Mouse (Mus musculus) layer of hippocampus, postnatal 25 days (tissue): ENCODE data around the gene Fam71f2. TPM values are rescaled to one million over a fixed set of nuclear protein-coding genes. Genes with fewer than 3 reads are reported as not detected.
A peak's percentile ranks its signal among the peaks of the same experiment; 100 is the strongest.

ENCODE experiments used
- DNase-seq, 2 experiments: peaks; one replicate each; pipeline ENCODE4 v3.0.0; 2022; ENCODE audit warnings: mixed read lengths in 2 of 2, low spot score in 1 of 2; ENCODE audit errors: extremely low spot score in 1 of 2
- total RNA-seq, 2 experiments: library from RNA; stranded (reverse); gene quantifications; 2 replicates each; pipeline ENCODE4 v1.2.3; 2021

Fam71f2 gene
- total RNA-seq, 2 experiments from 2014 or later = 1.0 TPM; not detected in 1

GRCm38 (mm10) chr6:29276746-29277145 lies 2.6 kb upstream of the Fam71f2 start:
- no peak for DNase-seq

GRCm38 (mm10) chr6:29278513-29279267 lies 703 bp upstream of the Fam71f2 start:
- peak; percentile 12 to 39 for DNase-seq

- no peak for DNase-seq
Measured at GRCm38 (mm10) chr6:29280671-29281070, 1.3 kb downstream of the Fam71f2 start.

- no peak for DNase-seq
Measured at GRCm38 (mm10) chr6:29286870-29287269, 7.5 kb downstream of the Fam71f2 start.

GRCm38 (mm10) chr6:29287481-29287880 lies 8.1 kb downstream of the Fam71f2 start:
- DNase-seq = no peak

GRCm38 (mm10) chr6:29287944-29288343 lies 8.6 kb downstream of the Fam71f2 start:
- DNase-seq = no peak

GRCm38 (mm10) chr6:29288651-29289050 lies 9.3 kb downstream of the Fam71f2 start:
- no peak for DNase-seq

GRCm38 (mm10) chr6:29299112-29299511 lies 19.7 kb downstream of the Fam71f2 start:
- no peak for DNase-seq

GRCm38 (mm10) chr6:29303251-29303650 lies 23.9 kb downstream of the Fam71f2 start:
- no peak for DNase-seq

GRCm38 (mm10) chr6:29303726-29304125 lies 24.3 kb downstream of the Fam71f2 start:
- DNase-seq = no peak

- no peak for DNase-seq
Measured at GRCm38 (mm10) chr6:29305462-29305861, 26.1 kb downstream of the Fam71f2 start.

- DNase-seq = no peak
Measured at GRCm38 (mm10) chr6:29308846-29309605, 29.6 kb downstream of the Fam71f2 start.

- DNase-seq = no peak
Measured at GRCm38 (mm10) chr6:29313690-29314202, 34.4 kb downstream of the Fam71f2 start.

GRCm38 (mm10) chr6:29317286-29317685 lies 37.9 kb downstream of the Fam71f2 start:
- no peak for DNase-seq

- no peak for DNase-seq
Measured at GRCm38 (mm10) chr6:29317941-29318340, 38.5 kb downstream of the Fam71f2 start.

GRCm38 (mm10) chr6:29318879-29319278 lies 39.5 kb downstream of the Fam71f2 start, which contains the start of gene Fam71f1:
Gene Fam71f1 (plus strand): TSS chr6:29319140.
- DNase-seq = no peak

- DNase-seq = no peak
Measured at GRCm38 (mm10) chr6:29321586-29321985, 42.2 kb downstream of the Fam71f2 start.

GRCm38 (mm10) chr6:29322147-29322546 lies 42.8 kb downstream of the Fam71f2 start:
- no peak for DNase-seq

- no peak for DNase-seq
Measured at GRCm38 (mm10) chr6:29322735-29323134, 43.3 kb downstream of the Fam71f2 start.

GRCm38 (mm10) chr6:29326961-29327360 lies 47.6 kb downstream of the Fam71f2 start:
- DNase-seq = no peak

- no peak for DNase-seq
Measured at GRCm38 (mm10) chr6:29329514-29329913, 50.1 kb downstream of the Fam71f2 start.
